Mouse (Mus musculus) gastrocnemius, postnatal 4 days (tissue): ENCODE measurements at regions not wholly inside any gene's neighbourhood (a gene's known extent, or its start where the extent isn't known, plus 50 kb on each side); places are given as distances from the start of the nearest gene placed in this dataset.

Source experiments
- DNase-seq, 2 experiments: peaks; one replicate each; pipeline ENCODE4 v3.0.0; 2021 to 2022; ENCODE audit warnings: low spot score in 2 of 2, mixed read lengths in 2 of 2

DNA sequence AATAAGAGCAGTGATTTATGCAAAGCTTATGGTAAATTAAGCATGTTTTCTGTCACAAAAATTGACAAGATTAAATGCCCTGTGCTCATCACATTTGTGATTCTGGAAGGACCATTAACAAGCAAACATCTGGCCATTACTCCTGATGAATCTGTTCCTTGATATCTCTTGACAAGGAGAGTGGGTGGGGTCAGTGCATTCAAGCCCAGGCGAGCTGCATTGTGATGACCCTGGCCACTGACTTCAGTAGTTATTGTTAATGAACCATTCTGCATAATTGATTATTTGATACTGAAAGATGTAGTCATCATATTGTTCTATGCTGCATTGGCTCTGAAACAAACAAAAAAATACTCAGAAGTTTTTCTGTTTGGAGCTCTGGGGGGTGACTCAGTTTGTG, 115.4 kb upstream of the Prmt6 start:
- no peak for DNase-seq

DNA sequence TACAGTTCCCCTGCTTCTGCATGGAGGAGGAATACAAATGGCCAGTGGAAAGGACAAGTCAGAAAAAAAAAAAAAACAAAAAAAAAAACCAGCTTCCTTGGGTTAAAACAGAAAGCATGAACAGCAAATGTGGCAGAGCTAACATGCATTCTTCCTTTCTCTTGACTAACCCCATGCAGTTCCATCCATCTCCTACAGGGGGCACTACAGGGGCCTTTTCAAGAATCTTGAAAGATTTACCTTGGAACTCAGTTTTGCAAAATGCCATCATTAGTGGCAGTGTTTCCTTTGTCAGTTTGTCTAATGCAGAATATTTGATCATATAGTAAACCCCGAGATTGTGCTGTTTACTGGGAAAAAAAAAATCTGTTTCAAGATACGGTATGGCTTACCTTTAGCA, 111.1 kb upstream of the Prmt6 start:
- no peak for DNase-seq

DNA sequence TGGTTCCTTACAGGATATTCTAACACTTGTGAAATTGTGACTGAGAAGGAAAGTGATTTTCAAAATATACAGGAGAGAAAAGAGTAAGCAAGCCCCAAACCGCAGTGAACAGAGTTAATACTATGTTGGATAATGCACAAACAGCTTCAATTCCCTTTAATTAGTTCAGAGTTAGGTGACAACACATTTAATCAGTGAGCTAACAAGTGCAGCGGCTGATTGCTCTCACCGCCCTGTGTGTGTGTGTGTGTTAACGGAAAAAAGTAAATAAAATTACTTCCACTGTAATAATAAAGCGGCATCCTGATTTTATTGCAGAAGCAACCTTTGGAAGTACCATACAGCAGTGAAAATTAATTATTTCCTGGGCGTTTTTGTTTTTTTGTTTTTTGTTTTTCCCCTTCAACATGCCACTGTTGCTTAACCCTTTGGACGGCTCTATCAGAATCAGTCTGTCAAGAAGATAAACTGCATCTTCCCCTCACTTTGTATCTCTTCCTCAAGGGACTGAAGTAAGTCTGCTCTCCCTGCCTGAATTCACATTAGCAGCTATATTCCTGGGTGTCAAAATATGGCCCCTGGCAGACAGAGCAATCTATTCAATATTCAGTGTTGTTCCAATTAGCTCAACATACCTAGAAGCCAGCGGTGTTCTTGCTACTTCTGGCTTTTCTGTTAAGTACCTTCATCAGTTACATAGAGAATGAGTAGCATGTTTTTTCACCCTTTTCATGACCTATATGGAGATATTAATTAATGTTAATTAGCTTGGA, 106.2 kb upstream of the Prmt6 start:
- DNase-seq = no peak

- no peak for DNase-seq
Observed at GRCm38 (mm10) chr3:110353654-110354053, 102.9 kb upstream of the Prmt6 start.

- DNase-seq = no peak
Observed at GRCm38 (mm10) chr3:110350075-110350474, 99.3 kb upstream of the Prmt6 start.

GRCm38 (mm10) chr3:110349446-110349845, 98.6 kb upstream of the Prmt6 start:
- no peak for DNase-seq

DNA sequence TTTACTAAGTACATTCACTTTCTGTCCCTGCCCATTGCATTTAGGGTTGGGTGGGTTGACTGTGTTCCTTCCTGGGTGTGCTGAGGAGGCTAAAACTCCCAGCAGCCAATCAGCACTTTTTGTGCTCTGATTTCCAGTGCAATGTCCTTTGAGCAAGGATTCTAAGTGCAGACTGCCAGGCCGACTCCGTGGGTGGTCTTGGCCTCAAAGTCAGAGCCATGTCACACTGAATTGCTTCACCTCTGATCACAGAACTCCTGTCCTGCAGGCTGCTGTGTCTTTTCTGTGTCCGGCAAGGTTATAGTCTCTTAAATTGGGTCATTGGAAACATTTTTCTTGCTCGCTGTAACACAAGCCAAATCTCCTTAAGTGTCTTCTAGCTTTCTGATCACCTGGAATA, 94.0 kb upstream of the Prmt6 start:
- peak in 1 of 2 experiments; percentile 12 for DNase-seq

GRCm38 (mm10) chr3:110340067-110340466, 89.3 kb upstream of the Prmt6 start:
- DNase-seq = no peak

- DNase-seq = no peak
Observed at GRCm38 (mm10) chr3:110339026-110339606, 88.3 kb upstream of the Prmt6 start.

- DNase-seq = no peak
Observed at GRCm38 (mm10) chr3:110329175-110329574, 78.4 kb upstream of the Prmt6 start.

- no peak for DNase-seq
Observed at GRCm38 (mm10) chr3:110310270-110310669, 59.5 kb upstream of the Prmt6 start.

DNA sequence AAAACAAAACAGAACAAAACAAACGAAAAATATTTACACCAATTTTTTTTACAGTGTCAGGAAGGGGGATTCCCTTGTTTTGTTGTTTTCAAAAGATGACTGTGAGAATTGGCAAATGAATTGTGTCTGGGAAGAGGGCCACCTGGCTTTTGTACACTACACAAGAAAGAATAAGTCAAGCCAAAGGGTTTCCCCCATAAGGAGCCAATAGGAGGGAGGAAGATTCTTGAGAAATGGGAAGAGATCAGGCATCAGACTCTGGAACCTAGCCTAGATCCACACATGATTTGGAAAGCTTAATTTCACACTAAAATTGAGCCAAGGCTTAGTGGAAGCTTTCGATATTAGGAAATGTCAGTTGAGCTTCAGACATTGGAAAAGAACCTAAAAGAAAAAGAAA, 52.4 kb upstream of the Prmt6 start:
- peak; percentile 24 to 56 for DNase-seq
